Mouse (Mus musculus) T-cell, adult 2 months (primary cell): ENCODE measurements around the gene Unc79.

Experiments used
- DNase-seq: peaks from one replicate; pipeline ENCODE4 v3.0.0; 2022; ENCODE audit warnings: low spot score

The Unc79 gene

GRCm38 (mm10) chr12:102948778-102949394 lies at the start of gene Unc79:
Gene Unc79 (plus strand): TSS chr12:102948859.
- no peak for DNase-seq

- no peak for DNase-seq
Observed at GRCm38 (mm10) chr12:102899091-102899490, 49.6 kb upstream of the Unc79 start, which contains the start of gene Cox8c. Gene Cox8c (plus strand): TSS chr12:102899316.

GRCm38 (mm10) chr12:102908191-102908590 lies 40.5 kb upstream of the Unc79 start:
- DNase-seq, result no peak

GRCm38 (mm10) chr12:102916073-102916472 lies 32.6 kb upstream of the Unc79 start:
- DNase-seq, result no peak

- DNase-seq, result no peak
Observed at GRCm38 (mm10) chr12:102929764-102930163, 18.9 kb upstream of the Unc79 start.

- no peak for DNase-seq
Observed at GRCm38 (mm10) chr12:102930335-102930734, 18.3 kb upstream of the Unc79 start.

- DNase-seq, result no peak
Observed at GRCm38 (mm10) chr12:102930789-102931188, 17.9 kb upstream of the Unc79 start.

GRCm38 (mm10) chr12:102935892-102936291 lies 12.8 kb upstream of the Unc79 start:
- DNase-seq, result no peak

GRCm38 (mm10) chr12:102945571-102945970 lies 3.1 kb upstream of the Unc79 start:
- no peak for DNase-seq

- no peak for DNase-seq
Observed at GRCm38 (mm10) chr12:102947826-102948225, 833 bp upstream of the Unc79 start.

GRCm38 (mm10) chr12:102949395-102950208 lies 943 bp downstream of the Unc79 start:
- no peak for DNase-seq

- DNase-seq, result no peak
Observed at GRCm38 (mm10) chr12:102960051-102960775, 11.6 kb downstream of the Unc79 start.

GRCm38 (mm10) chr12:102961066-102961465 lies 12.4 kb downstream of the Unc79 start:
- DNase-seq, result no peak

GRCm38 (mm10) chr12:102964486-102964885 lies 15.8 kb downstream of the Unc79 start:
- no peak for DNase-seq

- no peak for DNase-seq
Observed at GRCm38 (mm10) chr12:102980584-102980983, 31.9 kb downstream of the Unc79 start.

- DNase-seq, result no peak
Observed at GRCm38 (mm10) chr12:102981543-102981942, 32.9 kb downstream of the Unc79 start.

- no peak for DNase-seq
Observed at GRCm38 (mm10) chr12:102985401-102985800, 36.7 kb downstream of the Unc79 start.

GRCm38 (mm10) chr12:102987736-102988135 lies 39.1 kb downstream of the Unc79 start:
- no peak for DNase-seq

- no peak for DNase-seq
Observed at GRCm38 (mm10) chr12:103008491-103008890, 59.8 kb downstream of the Unc79 start.

GRCm38 (mm10) chr12:103018161-103018560 lies 69.5 kb downstream of the Unc79 start:
- DNase-seq, result no peak

GRCm38 (mm10) chr12:103036692-103037091 lies 88.0 kb downstream of the Unc79 start:
- no peak for DNase-seq

- no peak for DNase-seq
Observed at GRCm38 (mm10) chr12:103039332-103039731, 90.7 kb downstream of the Unc79 start.

- no peak for DNase-seq
Observed at GRCm38 (mm10) chr12:103040136-103040535, 91.5 kb downstream of the Unc79 start.
